Mouse (Mus musculus) C2C12 (cell line): ENCODE results near the gene Snap23. TPM values are rescaled to one million over a fixed set of nuclear protein-coding genes. Genes with fewer than 3 reads are reported as not detected.

Experiments used
- H3K27me3 ChIP-seq: one replicate; pipeline ENCODE4 v1.6.1; 2011; ENCODE audit not compliant: control insufficient read depth, insufficient read depth, insufficient read length
- H3K36me3 ChIP-seq: one replicate; pipeline ENCODE4 v1.6.1; 2011; ENCODE audit not compliant: control insufficient read depth, insufficient read depth
- H3K4me3 ChIP-seq: one replicate; pipeline ENCODE4 v1.5.1; 2011; ENCODE audit warnings: mild to moderate bottlenecking, control low read depth; ENCODE audit not compliant: poor library complexity, insufficient read depth, severe bottlenecking
- H3K79me2 ChIP-seq: one replicate; pipeline ENCODE4 v1.6.1; 2011; ENCODE audit not compliant: control insufficient read depth, insufficient read depth
- H3K79me3 ChIP-seq: one replicate; pipeline ENCODE4 v1.6.1; 2011; ENCODE audit warnings: low read depth, control low read depth
- H3ac ChIP-seq: one replicate; pipeline ENCODE3; 2011; ENCODE audit warnings: low read depth; ENCODE audit not compliant: control insufficient read depth, insufficient read length
- CEBPB ChIP-seq: IDR thresholded peaks from one replicate; pipeline ENCODE4 v1.6.1; 2011; ENCODE audit warnings: low read depth, mild to moderate bottlenecking, control low read depth, moderate library complexity
- CTCF ChIP-seq: IDR thresholded peaks from one replicate; pipeline ENCODE4 v1.5.1; 2011; ENCODE audit not compliant: control insufficient read depth, insufficient read depth, insufficient read length
- FOSL1 ChIP-seq: IDR thresholded peaks from one replicate; pipeline ENCODE4 v1.8.0; 2011; ENCODE audit warnings: mild to moderate bottlenecking, low read length; ENCODE audit not compliant: poor library complexity, insufficient read depth, severe bottlenecking
- MAX ChIP-seq: IDR thresholded peaks from one replicate; pipeline ENCODE4 v1.6.1; 2011; ENCODE audit warnings: mild to moderate bottlenecking, control low read depth
- MYOD1 ChIP-seq: IDR thresholded peaks from one replicate; pipeline ENCODE4 v1.6.1; 2011; ENCODE audit warnings: low read depth; ENCODE audit not compliant: control insufficient read depth, insufficient read length
- MYOG ChIP-seq: IDR thresholded peaks from one replicate; pipeline ENCODE4 v1.6.1; 2011; ENCODE audit not compliant: control insufficient read depth, insufficient read length; ENCODE audit errors: extremely low read depth
- USF1 ChIP-seq: IDR thresholded peaks from one replicate; pipeline ENCODE4 v1.6.1; 2011; ENCODE audit warnings: low read depth, mild to moderate bottlenecking, control low read depth, moderate library complexity
- polyA plus RNA-seq: library from polyadenylated mRNA; unstranded; fragments of >200 nt; fragmentation: generic; extraction: Trizol; gene quantifications from one replicate; pipeline ENCODE4 v1.2.1, GENCODE M21; 2012; ENCODE audit warnings: missing spikeins

Snap23 gene
- polyA plus RNA-seq, 1 experiment = 9.4 TPM

- peaks cover 20% of the 10 kb centered on the region for H3K36me3 ChIP-seq
- H3K4me3 ChIP-seq = no peak overlapping the region
- H3K79me2 ChIP-seq = peaks cover 18% of the 10 kb centered on the region
- TF ChIP-seq FOSL1 (no peak), USF1 (no peak), MYOD1 (peak; percentile 68), CTCF (no peak)
- peaks cover 4% of the 10 kb centered on the region for H3K79me3 ChIP-seq
- H3ac ChIP-seq = no peak overlapping the region
- H3K27me3 ChIP-seq = no peaks in the 10 kb centered on the region
Measured at GRCm38 (mm10) chr2:120631521-120631920, 64.0 kb downstream of the Snap23 start.

- H3K79me3 ChIP-seq = peaks cover 4% of the 10 kb centered on the region
- H3ac ChIP-seq = no peak overlapping the region
- peaks cover 20% of the 10 kb centered on the region for H3K36me3 ChIP-seq
- no peaks in the 10 kb centered on the region for H3K27me3 ChIP-seq
- TF ChIP-seq CTCF (no peak), MYOD1 (peak; percentile 95), FOSL1 (no peak), USF1 (peak; percentile 69)
- no peak overlapping the region for H3K4me3 ChIP-seq
- H3K79me2 ChIP-seq = peaks cover 18% of the 10 kb centered on the region
Measured at GRCm38 (mm10) chr2:120631957-120632356, 64.5 kb downstream of the Snap23 start.

GRCm38 (mm10) chr2:120640835-120641234 lies 73.4 kb downstream of the Snap23 start:
- TF ChIP-seq MYOG = no peak
- TF ChIP-seq CTCF = no peak
- TF ChIP-seq MYOD1 = no peak
- no peak for TF ChIP-seq FOSL1
- TF ChIP-seq MAX = no peak
- no peak for TF ChIP-seq CEBPB
- no peak for TF ChIP-seq USF1
- no peaks in the 10 kb centered on the region for H3K79me2 ChIP-seq
- peaks cover 4% of the 10 kb centered on the region for H3K36me3 ChIP-seq
- H3K4me3 ChIP-seq = no peak overlapping the region
- no peaks in the 10 kb centered on the region for H3K79me3 ChIP-seq
- H3K27me3 ChIP-seq = no peaks in the 10 kb centered on the region
- no peak overlapping the region for H3ac ChIP-seq

- Histone ChIP-seq H3K4me3 (no peak overlapping the region), H3K36me3 (peaks cover 4% of the 10 kb centered on the region), H3ac (no peak overlapping the region), H3K79me2 (no peaks in the 10 kb centered on the region), H3K27me3 (no peaks in the 10 kb centered on the region), H3K79me3 (no peaks in the 10 kb centered on the region)
- no peak for TF ChIP-seq USF1
Measured at GRCm38 (mm10) chr2:120643836-120644235, 76.4 kb downstream of the Snap23 start.

- Histone ChIP-seq H3K79me2 (no peaks in the 10 kb centered on the region), H3K79me3 (no peaks in the 10 kb centered on the region), H3K36me3 (no peaks in the 10 kb centered on the region), H3K27me3 (no peaks in the 10 kb centered on the region), H3ac (no peak overlapping the region), H3K4me3 (no peak overlapping the region)
- TF ChIP-seq USF1 (no peak), MAX (no peak), CEBPB (no peak), MYOD1 (no peak), MYOG (no peak), CTCF (no peak), FOSL1 (no peak)
Measured at GRCm38 (mm10) chr2:120646777-120647176, 79.3 kb downstream of the Snap23 start.

Other genes with a start within 250 kb of the Snap23 start
- gene Vps39, start 214.5 kb upstream of the Snap23 start, polyA plus RNA-seq = 12.3 TPM
- gene Ganc, start 163.8 kb upstream of the Snap23 start, polyA plus RNA-seq = 2.3 TPM
- 9.8 TPM for gene Tmem87a, start 163.6 kb upstream of the Snap23 start, polyA plus RNA-seq
- gene Capn3, start 111.7 kb upstream of the Snap23 start, polyA plus RNA-seq = 1.8 TPM
- 39.2 TPM for gene Zfp106, start 3.8 kb upstream of the Snap23 start, polyA plus RNA-seq
- 4.1 TPM for gene Haus2, start 41.7 kb downstream of the Snap23 start, polyA plus RNA-seq
- gene Lrrc57, start 41.8 kb downstream of the Snap23 start, polyA plus RNA-seq = 8.0 TPM
- gene Stard9, start 61.5 kb downstream of the Snap23 start, polyA plus RNA-seq = 2.7 TPM